Mouse (Mus musculus) ES-Bruce4 (cell line): ENCODE measurements around the gene 9130409I23Rik. TPM values are rescaled to one million over a fixed set of nuclear protein-coding genes. Genes with fewer than 3 reads are reported as not detected.

ENCODE experiments used
- H3K27ac ChIP-seq: 2 replicates; pipeline ENCODE4 v1.5.1; 2012; ENCODE audit warnings: low read length, inconsistent platforms; ENCODE audit not compliant: insufficient read depth
- H3K27me3 ChIP-seq: 2 replicates; pipeline ENCODE4 v1.6.1; 2012; ENCODE audit warnings: mild to moderate bottlenecking, low read length, inconsistent platforms; ENCODE audit not compliant: control insufficient read depth, poor library complexity, insufficient read depth, severe bottlenecking
- H3K36me3 ChIP-seq: 2 replicates; pipeline ENCODE4 v1.6.1; 2012; ENCODE audit warnings: inconsistent platforms, mild to moderate bottlenecking, low read length, moderate library complexity; ENCODE audit not compliant: control insufficient read depth, poor library complexity, insufficient read depth, severe bottlenecking
- H3K4me1 ChIP-seq: one replicate; pipeline ENCODE4 v1.8.1; 2011; ENCODE audit warnings: low read length; ENCODE audit not compliant: control insufficient read depth, insufficient read depth
- H3K4me3 ChIP-seq: 2 replicates; pipeline ENCODE4 v1.5.1; 2011; ENCODE audit warnings: low read depth, mild to moderate bottlenecking, low read length
- H3K9ac ChIP-seq: 2 replicates; pipeline ENCODE4 v1.6.1; 2012; ENCODE audit warnings: low read depth, mild to moderate bottlenecking, inconsistent platforms; ENCODE audit not compliant: poor library complexity, severe bottlenecking
- H3K9me3 ChIP-seq: replicated peaks from 2 replicates; pipeline ENCODE4 v1.6.1; 2012; ENCODE audit warnings: mild to moderate bottlenecking, low read length, inconsistent platforms; ENCODE audit not compliant: control insufficient read depth, poor library complexity, insufficient read depth, severe bottlenecking
- CTCF ChIP-seq: IDR thresholded peaks from one replicate; pipeline ENCODE4 v1.8.1; 2011; ENCODE audit warnings: low read depth, low read length
- EP300 ChIP-seq: IDR thresholded peaks from 2 replicates; pipeline ENCODE4 v1.6.1; 2011; ENCODE audit warnings: low read depth, low read length; ENCODE audit not compliant: insufficient read depth
- POLR2A ChIP-seq: IDR thresholded peaks from one replicate; pipeline ENCODE4 v1.8.1; 2011; ENCODE audit warnings: low read length; ENCODE audit not compliant: insufficient read depth
- polyA plus RNA-seq: library from polyadenylated mRNA; stranded (reverse); fragments of >200 nt; gene quantifications from 2 replicates; pipeline ENCODE4 v1.2.4, GENCODE M21; 2011; ENCODE audit warnings: low read depth; ENCODE audit not compliant: missing spikeins, insufficient read depth, insufficient read length

The 9130409I23Rik gene
- polyA plus RNA-seq, 1 experiment: not detected

DNA sequence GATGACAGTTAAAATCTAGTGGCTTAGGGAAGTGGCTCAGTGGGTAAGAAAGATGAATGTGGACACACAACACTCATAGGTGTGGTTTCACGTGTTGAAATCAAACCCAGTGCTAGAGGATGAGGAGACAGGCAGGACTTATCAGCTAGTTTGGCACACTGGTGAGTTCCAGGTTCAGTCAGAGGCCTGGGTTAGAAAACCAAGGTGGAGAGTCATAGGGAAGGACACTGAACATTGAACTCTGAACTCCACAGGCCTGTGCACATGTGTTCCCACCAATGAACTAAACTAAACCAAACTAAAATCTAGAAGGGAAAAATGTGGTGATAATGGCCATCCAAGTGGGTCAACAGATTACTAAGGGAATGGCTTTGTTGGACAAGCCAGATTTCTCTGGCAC, 3.5 kb upstream of the 9130409I23Rik start:
- no peaks in the 10 kb centered on the region for H3K4me1 ChIP-seq
- no peak overlapping the region for H3K27ac ChIP-seq
- no peaks in the 10 kb centered on the region for H3K27me3 ChIP-seq
- H3K4me3 ChIP-seq: no peak overlapping the region
- no peak for TF ChIP-seq EP300
- TF ChIP-seq CTCF: no peak
- no peak for TF ChIP-seq POLR2A
- H3K9ac ChIP-seq: no peak overlapping the region
- no peaks in the 10 kb centered on the region for H3K9me3 ChIP-seq
- no peaks in the 10 kb centered on the region for H3K36me3 ChIP-seq

DNA sequence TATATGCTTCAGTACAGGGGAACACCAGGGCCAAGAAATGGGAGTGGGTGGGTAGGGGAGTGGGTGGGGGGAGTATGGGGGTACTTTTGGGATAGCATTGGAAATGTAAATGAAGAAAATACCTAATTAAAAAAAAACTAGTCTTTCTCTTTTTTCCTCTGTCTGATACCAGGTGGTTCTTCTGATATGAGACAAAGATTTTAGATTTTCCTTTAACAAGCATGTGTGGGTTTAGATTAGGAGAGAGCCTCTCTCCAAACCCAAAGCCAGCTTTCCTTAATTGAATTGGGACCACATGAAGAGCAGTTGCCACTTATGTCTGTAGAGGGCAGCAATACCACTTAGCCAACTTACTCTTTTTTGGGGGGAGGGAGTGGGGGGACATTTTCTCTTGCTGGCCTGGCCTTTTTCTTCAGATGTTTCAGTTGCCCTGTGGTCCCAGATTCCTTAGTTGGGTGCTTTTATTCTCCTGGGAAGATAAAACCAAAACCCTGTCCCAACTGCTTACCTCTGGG, 1.7 kb upstream of the 9130409I23Rik start:
- TF ChIP-seq CTCF (no peak), EP300 (no peak), POLR2A (no peak)
- no peaks in the 10 kb centered on the region for H3K36me3 ChIP-seq
- no peaks in the 10 kb centered on the region for H3K9me3 ChIP-seq
- no peak overlapping the region for H3K9ac ChIP-seq
- no peaks in the 10 kb centered on the region for H3K27me3 ChIP-seq
- no peaks in the 10 kb centered on the region for H3K4me1 ChIP-seq
- H3K4me3 ChIP-seq: no peak overlapping the region
- no peak overlapping the region for H3K27ac ChIP-seq

DNA sequence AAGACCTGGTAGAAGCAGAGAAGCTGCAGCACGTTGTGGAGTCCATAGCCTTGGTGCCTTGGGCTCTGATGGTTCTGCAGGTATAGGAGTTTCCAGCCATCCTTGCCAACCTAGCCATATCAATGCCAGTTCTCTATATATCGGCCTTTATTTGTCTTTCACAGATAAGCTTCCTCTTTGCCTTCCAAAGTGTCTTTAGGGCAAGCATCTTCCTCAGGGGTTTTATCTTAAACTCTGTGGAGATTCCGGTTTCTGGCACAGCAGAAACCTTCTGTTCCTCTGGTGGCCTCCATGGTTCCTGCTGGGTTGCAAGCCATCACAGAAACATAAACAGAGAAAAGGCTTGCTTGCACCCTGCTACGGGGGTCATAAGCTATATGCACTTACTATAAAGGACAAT, 1.9 kb downstream of the 9130409I23Rik start:
- Histone ChIP-seq H3K9me3 (no peaks in the 10 kb centered on the region), H3K4me1 (no peaks in the 10 kb centered on the region), H3K27me3 (no peaks in the 10 kb centered on the region), H3K27ac (no peak overlapping the region), H3K9ac (no peak overlapping the region), H3K4me3 (no peak overlapping the region), H3K36me3 (no peaks in the 10 kb centered on the region)
- no peak for TF ChIP-seq CTCF
- no peak for TF ChIP-seq EP300
- TF ChIP-seq POLR2A: no peak

DNA sequence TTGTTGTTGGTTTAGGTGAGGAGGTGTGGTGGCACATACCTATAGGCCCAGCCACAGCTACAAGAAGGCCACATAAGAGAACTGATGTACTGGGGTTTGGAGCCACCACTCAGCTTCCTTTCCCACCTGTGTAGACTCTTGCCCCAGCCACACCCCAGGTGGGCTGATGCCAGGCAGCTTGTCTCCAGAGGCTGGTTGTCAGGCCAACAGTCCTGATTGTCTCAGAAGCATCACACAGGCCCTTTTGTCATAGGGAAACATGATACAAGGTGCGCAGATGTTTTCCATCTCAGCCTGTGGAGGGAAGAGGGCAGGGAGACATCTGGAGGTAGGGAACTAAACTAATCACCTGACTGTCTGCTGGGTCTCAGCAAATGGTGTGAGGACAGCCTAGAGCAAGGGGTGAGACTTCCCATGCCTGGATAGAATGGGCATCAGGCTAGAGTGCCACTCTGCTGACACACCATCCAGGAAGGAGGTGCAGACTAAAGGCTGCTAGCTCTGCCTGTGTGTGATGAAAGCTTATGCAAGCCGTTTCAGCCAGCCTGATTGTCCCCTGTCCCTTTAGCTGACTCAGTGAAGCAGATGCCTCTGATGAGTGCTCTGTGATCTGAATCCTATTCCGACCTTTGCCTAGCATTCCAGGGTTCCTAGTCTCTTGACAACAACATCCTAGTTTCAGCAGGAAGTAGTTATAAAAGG, 10.9 kb downstream of the 9130409I23Rik start:
- Histone ChIP-seq H3K9ac (no peak overlapping the region), H3K9me3 (no peaks in the 10 kb centered on the region), H3K4me1 (no peaks in the 10 kb centered on the region)

DNA sequence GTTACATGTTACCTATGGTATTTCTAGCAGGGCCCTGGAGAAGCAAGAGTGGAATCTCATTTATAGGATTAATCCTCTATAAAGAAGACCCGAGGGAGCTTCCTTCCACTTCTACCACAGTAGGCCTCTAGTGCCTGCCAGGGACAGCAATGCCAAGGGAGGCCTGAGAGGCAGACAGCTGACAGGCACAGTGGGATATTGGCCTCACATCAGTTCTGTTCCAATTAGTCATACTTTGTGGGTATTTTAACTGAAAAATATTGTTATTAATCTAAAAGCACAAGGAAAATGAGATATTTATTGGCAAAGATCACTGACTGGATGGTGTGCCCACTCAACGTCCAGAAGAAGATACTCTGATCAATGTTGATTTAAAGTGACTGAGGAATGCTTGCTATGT, 13.0 kb downstream of the 9130409I23Rik start:
- H3K9me3 ChIP-seq: no peaks in the 10 kb centered on the region
- no peak for TF ChIP-seq POLR2A
- no peak for TF ChIP-seq EP300
- no peak for TF ChIP-seq CTCF
- H3K27me3 ChIP-seq: no peaks in the 10 kb centered on the region

More for the DNA sequence above, 10.9 kb downstream of the 9130409I23Rik start:
- Histone ChIP-seq H3K27ac (no peak overlapping the region), H3K4me3 (no peak overlapping the region), H3K27me3 (no peaks in the 10 kb centered on the region), H3K36me3 (no peaks in the 10 kb centered on the region)
- TF ChIP-seq POLR2A (no peak), CTCF (no peak), EP300 (no peak)

DNA sequence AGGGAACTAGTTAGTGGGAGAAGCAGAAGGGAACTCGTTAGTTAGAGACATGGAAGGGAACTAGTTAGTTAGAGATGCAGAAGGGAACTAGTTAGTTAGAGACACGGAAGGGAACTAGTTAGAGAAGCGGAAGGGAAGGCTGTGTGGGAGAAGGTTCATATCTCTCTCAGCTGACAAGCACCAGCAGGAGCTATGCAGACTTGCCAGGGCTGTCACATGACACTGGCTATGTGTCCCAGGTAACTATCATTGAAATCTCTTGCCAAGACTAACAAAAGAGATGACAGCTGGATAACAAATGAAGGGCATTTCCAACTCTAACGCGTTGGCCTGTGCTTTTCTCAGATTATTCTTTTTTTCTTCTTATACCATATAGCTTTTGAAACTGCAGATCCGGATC, 13.6 kb downstream of the 9130409I23Rik start:
- Histone ChIP-seq H3K27me3 (no peaks in the 10 kb centered on the region), H3K36me3 (no peaks in the 10 kb centered on the region), H3K27ac (no peak overlapping the region), H3K9ac (no peak overlapping the region), H3K4me1 (no peaks in the 10 kb centered on the region), H3K4me3 (no peak overlapping the region), H3K9me3 (no peaks in the 10 kb centered on the region)
- TF ChIP-seq CTCF (no peak), EP300 (no peak), POLR2A (no peak)

More for the DNA sequence above, 13.0 kb downstream of the 9130409I23Rik start:
- Histone ChIP-seq H3K4me3 (no peak overlapping the region), H3K9ac (no peak overlapping the region), H3K4me1 (no peaks in the 10 kb centered on the region), H3K36me3 (no peaks in the 10 kb centered on the region), H3K27ac (no peak overlapping the region)
